Mouse (Mus musculus): ENCODE measurements around the gene Pi4kb.
"Not testable (repeated sequence)": the region's sequence is repeated elsewhere in the genome, so short reads cannot be mapped to it uniquely, and the experiment has no call there.

The Pi4kb gene

GRCm38 (mm10) chr3:95015337-95015872 lies 40.9 kb downstream of the Pi4kb start, which contains the start of gene Zfp687:
Zfp687 (minus strand) TSS chr3:95015448.
- DNase-seq (ENCODE audit: low read depth, low spot score) = peak; percentile 98

DNA sequence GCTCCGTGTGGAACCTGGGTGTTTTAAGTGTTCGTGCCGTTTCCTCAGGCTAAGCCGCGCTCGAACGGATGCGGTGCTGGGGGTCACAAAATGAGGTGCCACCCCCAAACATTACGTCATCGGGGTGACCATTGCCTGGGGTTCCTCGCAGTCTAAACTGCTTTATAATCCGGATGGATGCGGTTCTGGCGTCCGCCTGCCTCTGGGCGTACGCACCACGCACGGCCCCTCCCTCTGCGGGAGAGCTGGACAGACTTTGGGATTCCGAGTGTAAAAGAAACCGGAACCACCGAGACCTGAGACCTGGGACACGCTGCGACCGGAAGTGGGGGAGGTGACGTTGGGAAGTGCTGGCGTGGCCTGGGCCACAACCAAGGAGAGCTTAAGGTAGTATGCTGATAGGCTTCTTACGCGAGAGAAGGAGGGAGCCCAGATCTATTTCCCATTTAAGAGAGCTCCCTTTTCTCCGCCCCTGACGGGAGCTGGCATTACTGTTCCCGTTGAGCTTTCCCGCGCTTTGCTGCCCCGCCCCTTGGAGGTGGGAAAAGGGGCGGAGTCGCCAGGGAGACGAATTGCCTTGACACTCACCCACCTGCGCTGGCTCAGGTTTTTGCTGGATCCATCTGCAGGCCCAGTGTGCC lies 41.5 kb downstream of the Pi4kb start:
- DNase-seq (ENCODE audit: low read depth, low spot score) = peak; percentile 79

GRCm38 (mm10) chr3:95016532-95017056 lies 42.1 kb downstream of the Pi4kb start:
- no peak for DNase-seq (ENCODE audit: low read depth, low spot score)

GRCm38 (mm10) chr3:95018741-95019140 lies 44.2 kb downstream of the Pi4kb start:
- DNase-seq (ENCODE audit: low read depth, low spot score) = no peak

DNA sequence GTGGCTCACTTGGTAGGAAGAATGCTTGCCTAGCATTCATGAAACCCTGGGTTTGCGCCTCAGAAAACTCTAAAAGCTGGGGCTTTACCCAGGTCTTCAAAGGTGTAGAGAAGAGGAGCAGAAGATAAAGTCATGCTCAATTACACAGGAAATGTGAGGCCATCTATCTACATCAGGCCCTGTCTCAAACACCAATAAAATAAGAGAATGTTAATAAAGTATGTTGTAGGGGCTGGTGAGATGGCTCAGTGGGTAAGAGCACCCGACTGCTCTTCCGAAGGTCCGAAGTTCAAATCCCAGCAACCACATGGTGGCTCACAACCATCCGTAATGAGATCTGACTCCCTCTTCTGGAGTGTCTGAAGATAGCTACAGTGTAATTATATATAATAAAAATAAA lies 46.4 kb downstream of the Pi4kb start:
- not testable (repeated sequence) for DNase-seq (ENCODE audit: low read depth, low spot score)

DNA sequence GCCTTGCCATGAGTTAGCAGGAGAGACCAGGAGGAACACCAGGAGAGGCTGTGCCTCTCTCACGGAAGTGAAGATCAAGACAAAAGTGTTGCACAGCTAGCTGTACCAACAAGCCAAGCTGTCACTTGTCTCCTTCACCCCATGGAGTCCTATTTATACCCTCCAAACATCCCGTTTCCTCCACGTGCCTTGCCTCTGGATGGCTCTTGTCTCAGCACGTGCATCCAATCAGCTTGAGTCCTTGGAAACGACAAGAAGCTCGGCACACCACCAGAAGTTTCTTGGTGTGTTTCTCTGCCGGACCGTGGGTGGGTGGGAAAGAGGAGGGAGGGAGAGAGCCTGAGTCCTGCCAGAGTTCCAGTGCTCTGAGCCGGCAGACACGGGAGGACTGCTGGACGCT lies 50.0 kb downstream of the Pi4kb start:
- no peak for DNase-seq (ENCODE audit: low read depth, low spot score)

DNA sequence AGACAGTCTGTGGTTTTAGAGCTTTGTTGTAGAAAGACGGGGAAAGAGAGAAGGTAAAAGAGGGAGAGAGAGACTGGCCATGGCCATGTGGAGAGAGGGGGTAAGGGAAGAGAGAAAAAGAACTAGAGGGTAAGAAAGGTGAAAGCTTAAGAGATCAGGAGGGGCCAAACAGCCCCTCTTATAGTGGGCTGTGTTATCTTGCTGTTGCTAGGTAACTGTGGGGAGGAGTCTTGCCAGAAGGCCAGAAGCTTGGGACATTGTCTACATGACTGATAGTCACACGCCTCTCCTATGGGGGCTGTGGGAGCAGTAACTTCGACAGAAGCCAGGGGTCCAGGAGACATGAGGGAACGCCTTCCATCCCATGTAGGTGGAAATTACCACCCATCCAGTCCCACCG lies 50.7 kb downstream of the Pi4kb start:
- no peak for DNase-seq (ENCODE audit: low read depth, low spot score)

DNA sequence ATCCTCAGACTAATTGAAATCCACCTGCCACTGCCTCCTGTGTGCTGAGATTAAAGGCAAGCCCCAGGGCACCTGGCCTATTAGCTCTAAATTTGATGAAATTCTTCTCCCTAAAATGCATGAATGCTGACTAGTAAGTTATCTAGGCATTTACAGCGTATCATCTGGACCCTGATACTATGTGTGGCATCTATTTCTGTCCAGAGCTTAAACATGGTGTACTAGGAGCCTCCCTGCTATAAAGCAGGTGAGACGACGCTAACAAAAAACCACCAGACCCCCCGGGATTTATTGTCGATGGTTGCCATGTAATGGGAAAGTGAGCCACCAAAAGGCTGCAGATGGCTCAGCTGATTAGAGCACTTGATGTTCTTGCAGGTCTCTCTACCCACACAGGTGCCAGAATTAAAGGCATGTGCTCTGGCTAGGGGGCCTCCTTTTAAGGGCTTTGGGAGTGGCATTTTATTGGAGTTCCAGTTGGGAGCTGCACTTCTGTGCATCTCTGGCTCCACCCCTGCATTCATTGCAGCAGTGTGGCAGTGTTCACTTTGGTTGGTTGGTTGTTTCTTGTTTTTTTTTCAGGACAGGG lies 52.6 kb downstream of the Pi4kb start:
- DNase-seq (ENCODE audit: low read depth, low spot score) = no peak

DNA sequence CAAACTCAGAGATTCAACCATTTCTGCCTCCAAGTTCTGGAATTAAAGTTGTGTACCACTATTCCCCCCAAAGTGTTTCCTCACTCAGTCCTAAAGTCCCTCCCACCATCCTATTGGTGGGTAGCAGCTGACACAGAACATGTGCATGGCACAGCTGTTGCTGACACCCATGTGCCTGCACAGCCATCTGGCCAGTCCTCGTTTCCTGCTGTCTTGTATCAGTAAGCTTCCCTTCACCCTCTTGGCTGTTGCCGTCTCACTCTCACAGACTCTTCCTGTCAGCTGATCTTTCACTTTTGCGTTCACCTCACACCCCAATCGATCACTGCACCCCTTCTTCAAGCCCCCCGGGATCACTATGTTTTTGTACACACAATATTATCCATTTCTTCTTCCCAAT lies 53.2 kb downstream of the Pi4kb start:
- DNase-seq (ENCODE audit: low read depth, low spot score) = no peak

- DNase-seq (ENCODE audit: low read depth, low spot score) = no peak
These were observed 54.1 kb downstream of the Pi4kb start for GRCm38 (mm10) chr3:95028603-95029002.

DNA sequence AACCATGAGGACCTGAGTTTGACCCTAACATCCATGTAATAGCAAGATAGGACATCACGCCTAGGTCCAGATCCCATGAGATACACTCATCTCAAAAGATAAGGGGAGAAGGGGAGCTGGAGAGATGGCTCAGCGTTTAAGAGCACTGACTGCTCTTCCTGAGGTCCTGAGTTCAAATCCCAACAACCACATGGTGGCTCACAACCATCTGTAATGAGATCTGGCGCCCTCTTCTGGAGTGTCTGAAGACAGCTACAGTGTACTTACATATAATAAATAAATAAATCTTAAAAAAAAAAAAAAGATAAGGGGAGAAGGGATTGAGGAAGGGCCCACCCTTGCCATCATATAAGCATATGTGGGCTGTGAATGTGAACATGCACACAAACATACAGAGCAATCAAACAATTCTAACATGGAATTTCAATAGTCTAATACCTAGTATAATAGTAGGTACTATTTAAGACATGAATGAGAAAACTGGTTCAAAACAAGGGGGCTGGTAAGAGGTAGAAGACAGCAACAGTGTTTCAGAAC lies 54.8 kb downstream of the Pi4kb start:
- not testable (repeated sequence) for DNase-seq (ENCODE audit: low read depth, low spot score)

DNA sequence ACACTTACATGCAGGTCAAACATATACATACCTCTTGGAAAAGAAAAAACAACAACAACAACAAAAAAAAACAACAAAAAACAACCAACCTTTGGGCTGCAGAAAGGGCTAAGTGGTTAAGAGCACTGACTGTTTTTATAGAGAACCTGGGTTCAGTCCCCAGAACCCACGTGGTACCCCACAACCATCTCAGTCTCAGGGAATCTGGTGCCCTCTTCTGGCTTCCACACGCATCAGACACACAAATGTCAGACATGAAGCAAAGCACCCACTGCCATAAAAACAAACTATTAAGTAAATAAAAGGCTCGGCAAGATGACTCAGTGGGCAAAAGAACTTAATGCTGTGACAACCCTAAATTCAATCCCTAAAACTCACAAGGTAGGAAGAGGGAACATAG lies 55.4 kb downstream of the Pi4kb start:
- no peak for DNase-seq (ENCODE audit: low read depth, low spot score)

GRCm38 (mm10) chr3:95041625-95042024 lies 67.1 kb downstream of the Pi4kb start:
- no peak for DNase-seq (ENCODE audit: low read depth, low spot score)

DNA sequence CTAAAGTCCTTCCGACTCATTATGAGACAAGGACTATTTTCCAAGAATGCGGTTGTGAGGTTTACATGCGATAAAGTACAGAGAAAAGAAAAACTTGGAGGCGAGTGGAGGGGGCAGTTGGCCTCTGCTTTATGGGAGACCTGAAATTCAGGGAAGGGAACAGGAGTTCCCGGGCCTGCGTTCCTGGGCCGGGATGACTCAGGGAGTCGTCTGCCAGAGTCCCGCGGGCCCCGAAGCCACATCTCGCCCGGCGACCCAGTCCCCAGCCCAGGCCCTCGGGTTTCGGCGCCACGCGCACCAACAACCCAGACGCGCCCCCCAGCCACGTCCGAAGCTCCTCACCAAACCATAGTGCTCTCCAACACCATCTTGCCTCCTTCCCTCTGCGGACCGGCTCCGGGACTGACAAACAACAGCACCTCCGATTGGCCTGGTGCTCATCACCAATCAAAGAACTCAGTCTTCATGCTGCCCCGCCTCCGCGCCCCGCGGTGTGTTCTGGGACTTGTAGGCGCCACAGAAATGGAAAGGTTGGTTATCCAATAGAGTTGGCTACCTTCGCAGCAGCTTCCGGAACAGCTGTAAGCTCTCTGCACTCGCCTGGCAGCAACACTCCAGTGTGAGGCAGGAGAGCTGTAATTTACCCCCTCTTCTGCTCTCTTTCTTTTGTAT lies 67.8 kb downstream of the Pi4kb start, which contains the start of gene Psmd4:
TSS of gene Psmd4 (minus strand) at position 449 of the 672 bp plus-strand sequence.
- peak; percentile 96 for DNase-seq (ENCODE audit: low read depth, low spot score)

DNA sequence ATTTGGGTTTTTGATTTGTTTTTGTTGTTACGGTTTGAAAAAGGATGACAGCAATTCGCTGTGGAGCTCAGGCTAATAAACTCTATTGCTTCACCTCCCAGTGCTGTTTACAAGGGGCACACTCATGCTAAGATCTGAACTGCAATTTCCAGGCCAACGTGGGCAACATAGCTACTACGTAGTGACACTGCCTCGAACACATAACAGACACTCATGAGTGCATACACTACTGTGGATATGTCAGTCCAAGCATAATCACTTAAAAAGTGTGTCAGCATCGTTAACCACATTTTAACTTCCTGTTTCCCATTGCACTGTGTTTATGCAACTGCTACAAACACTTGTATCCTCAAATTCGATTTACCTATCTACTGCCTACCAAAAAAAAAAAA lies 68.3 kb downstream of the Pi4kb start:
- no peak for DNase-seq (ENCODE audit: low read depth, low spot score)

GRCm38 (mm10) chr3:95043251-95043650 lies 68.7 kb downstream of the Pi4kb start:
- no peak for DNase-seq (ENCODE audit: low read depth, low spot score)

DNA sequence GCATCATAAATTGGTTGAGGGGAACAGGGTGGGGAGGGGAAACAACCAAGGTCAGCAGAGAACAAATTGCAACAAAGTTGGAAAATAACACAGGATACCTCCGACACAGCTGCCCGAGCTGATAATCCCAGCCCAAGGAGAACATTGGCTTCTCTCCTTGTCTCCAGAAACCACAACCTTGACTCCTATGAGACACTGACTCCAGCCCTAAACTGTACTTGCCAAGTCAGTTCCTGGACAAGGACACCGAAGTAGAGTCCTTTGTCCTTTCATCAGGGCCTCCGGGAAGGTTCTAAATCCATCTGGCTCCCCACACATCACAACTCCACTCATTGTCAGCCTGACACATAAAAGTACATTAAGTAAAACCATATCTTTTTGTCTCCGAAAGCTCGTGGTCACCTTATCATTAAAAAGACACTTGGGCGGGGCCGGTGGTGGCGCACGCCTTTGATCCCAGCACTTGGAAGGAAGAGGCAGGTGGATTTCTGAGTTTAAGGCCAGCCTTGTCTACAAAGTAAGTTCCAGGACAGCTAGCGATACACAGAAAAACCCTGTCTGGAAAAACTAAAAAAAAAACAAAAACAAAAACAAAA lies 72.0 kb downstream of the Pi4kb start:
- no peak for DNase-seq (ENCODE audit: low read depth, low spot score)

GRCm38 (mm10) chr3:95047914-95048313 lies 73.4 kb downstream of the Pi4kb start:
- DNase-seq (ENCODE audit: low read depth, low spot score) = no peak

- peak; percentile 41 for DNase-seq (ENCODE audit: low read depth, low spot score)
These were observed 78.4 kb downstream of the Pi4kb start for GRCm38 (mm10) chr3:95052959-95053358.

- no peak for DNase-seq (ENCODE audit: low read depth, low spot score)
These were observed 79.2 kb downstream of the Pi4kb start for GRCm38 (mm10) chr3:95053701-95054100.

GRCm38 (mm10) chr3:95054481-95055260 lies 80.1 kb downstream of the Pi4kb start:
- DNase-seq (ENCODE audit: low read depth, low spot score) = no peak
